Mouse (Mus musculus) liver, embryonic 11.5 days (tissue): Measurements from ENCODE around the gene Lhx4. TPM values are rescaled to one million over a fixed set of nuclear protein-coding genes. Genes with fewer than 3 reads are reported as not detected.

Experiments used
- ATAC-seq: fragments of 200-750 bp; cut with Nextera tagmentation; replicated peaks from 2 replicates; pipeline ENCODE4 v1.8.0; 2017; ENCODE audit warnings: moderate number of reproducible peaks, mild to moderate bottlenecking, moderate TSS enrichment, moderate library complexity; ENCODE audit not compliant: low FRiP score
- DNase-seq: peaks from one replicate; pipeline ENCODE4 v3.0.0-alpha.2; 2017; ENCODE audit warnings: low spot score
- H3K27ac ChIP-seq: fragments of 300-500 bp; sonication (generic); 2 replicates; pipeline ENCODE4 v1.5.1; 2014; ENCODE audit warnings: mild to moderate bottlenecking, low read depth, low read length, control low read depth
- H3K27me3 ChIP-seq: fragments of 300-500 bp; sonication (generic); replicated peaks from 2 replicates; pipeline ENCODE4 v1.6.1; 2014; ENCODE audit warnings: low read length, mixed read lengths; ENCODE audit not compliant: control insufficient read depth, insufficient read depth
- H3K36me3 ChIP-seq: fragments of 300-500 bp; sonication (generic); 2 replicates; pipeline ENCODE4 v1.6.1; 2014; ENCODE audit warnings: mild to moderate bottlenecking, low read length, moderate library complexity, mixed read lengths; ENCODE audit not compliant: control insufficient read depth, insufficient read depth
- H3K4me1 ChIP-seq: fragments of 300-500 bp; sonication (generic); replicated peaks from 2 replicates; pipeline ENCODE4 v1.6.1; 2014; ENCODE audit warnings: low read length, mixed read lengths; ENCODE audit not compliant: control insufficient read depth, insufficient read depth
- H3K4me2 ChIP-seq: fragments of 300-500 bp; sonication (generic); 2 replicates; pipeline ENCODE4 v1.6.1; 2014; ENCODE audit warnings: mild to moderate bottlenecking, control low read depth, moderate library complexity
- H3K4me3 ChIP-seq: fragments of 300-500 bp; sonication (generic); 2 replicates; pipeline ENCODE4 v1.5.1; 2014; ENCODE audit warnings: low read depth, low read length, control low read depth
- H3K9ac ChIP-seq: fragments of 300-500 bp; sonication (generic); 2 replicates; pipeline ENCODE4 v1.6.1; 2014; ENCODE audit warnings: low read depth, low read length, control low read depth
- H3K9me3 ChIP-seq: fragments of 300-500 bp; sonication (generic); 2 replicates; pipeline ENCODE4 v1.6.1; 2016; ENCODE audit warnings: low read length, inconsistent platforms, mixed read lengths; ENCODE audit not compliant: control insufficient read depth
- WGBS: fragments of 180-500 bp; shearing (Covaris S2); extraction: QIAGEN DNeasy Blood & Tissue Kit; methylation state at CpG from one replicate; pipeline ENCODE4 v1.1.7; 2014; 5-methylcytosine and 5-hydroxymethylcytosine counted together
- polyA plus RNA-seq: library from polyadenylated mRNA; unstranded; fragments of >200 nt; fragmentation: Nextera tagmentation; extraction: Ambion mirVana; gene quantifications from 2 replicates; pipeline ENCODE4 v1.2.1, GENCODE M21; 2014

Lhx4 gene
- polyA plus RNA-seq, 1 experiment from 2014 or later: not detected

GRCm38 (mm10) chr1:155750517-155751178 is 836 bp downstream of the Lhx4 start:
- no peak overlapping the region for H3K4me3 ChIP-seq
- WGBS: 31% methylated on average over 11 of the region's 11 CpGs
- H3K27me3 ChIP-seq: peaks cover 78% of the 10 kb centered on the region
- H3K4me1 ChIP-seq: no peaks in the 10 kb centered on the region
- no peaks in the 10 kb centered on the region for H3K36me3 ChIP-seq
- DNase-seq (no peak), ATAC-seq (no peak)
- H3K27ac ChIP-seq: no peak overlapping the region
- no peak overlapping the region for H3K9ac ChIP-seq
- H3K4me2 ChIP-seq: no peak overlapping the region
- H3K9me3 ChIP-seq: no peaks in the 10 kb centered on the region

- Histone ChIP-seq H3K27me3 (peaks cover 86% of the 10 kb centered on the region), H3K27ac (no peak overlapping the region), H3K36me3 (no peaks in the 10 kb centered on the region), H3K4me3 (no peak overlapping the region), H3K9me3 (no peaks in the 10 kb centered on the region), H3K9ac (no peak overlapping the region), H3K4me2 (no peak overlapping the region), H3K4me1 (peaks cover 1% of the 10 kb centered on the region; the same call in 1 of the 2 replicates)
- no peak for ATAC-seq
- no peak for DNase-seq
- WGBS: 64% methylated on average over 5 of the region's 5 CpGs
These were observed 3.6 kb downstream of the Lhx4 start for GRCm38 (mm10) chr1:155747911-155748310.

GRCm38 (mm10) chr1:155747011-155747410 is 4.5 kb downstream of the Lhx4 start:
- 19% methylated on average over 8 of the region's 8 CpGs for WGBS
- no peaks in the 10 kb centered on the region for H3K36me3 ChIP-seq
- H3K27me3 ChIP-seq: peaks cover 88% of the 10 kb centered on the region
- no peak for ATAC-seq
- H3K4me1 ChIP-seq: peaks cover 10% of the 10 kb centered on the region
- no peak overlapping the region for H3K27ac ChIP-seq
- H3K4me2 ChIP-seq: no peak overlapping the region
- DNase-seq: no peak
- H3K9ac ChIP-seq: no peak overlapping the region
- no peaks in the 10 kb centered on the region for H3K9me3 ChIP-seq
- no peak overlapping the region for H3K4me3 ChIP-seq

- Histone ChIP-seq H3K9ac (no peak overlapping the region), H3K4me2 (peak overlapping the region; percentile 97), H3K27me3 (peaks cover 92% of the 10 kb centered on the region), H3K4me1 (peaks cover 15% of the 10 kb centered on the region), H3K27ac (no peak overlapping the region), H3K4me3 (peak overlapping the region; percentile 61), H3K9me3 (no peaks in the 10 kb centered on the region), H3K36me3 (no peaks in the 10 kb centered on the region)
- ATAC-seq (peak; percentile 34; the same call in 1 of the 2 replicates), DNase-seq (peak; percentile 56)
- 2% methylated on average over 81 of the region's 81 CpGs for WGBS
These were observed 8.8 kb downstream of the Lhx4 start for GRCm38 (mm10) chr1:155742411-155743363.

- Histone ChIP-seq H3K4me3 (peak overlapping the region; percentile 61), H3K4me2 (peak overlapping the region; percentile 97), H3K27ac (no peak overlapping the region), H3K9ac (no peak overlapping the region), H3K36me3 (no peaks in the 10 kb centered on the region), H3K9me3 (no peaks in the 10 kb centered on the region), H3K27me3 (peaks cover 92% of the 10 kb centered on the region), H3K4me1 (peaks cover 15% of the 10 kb centered on the region)
- WGBS: under 1% methylated on average over 26 of the region's 26 CpGs
- peak; percentile 51 for ATAC-seq
- DNase-seq: peak; percentile 54
These were observed 9.5 kb downstream of the Lhx4 start for GRCm38 (mm10) chr1:155741988-155742387.

- H3K4me2 ChIP-seq: peak overlapping the region; percentile 97
- no peak overlapping the region for H3K9ac ChIP-seq
- peak overlapping the region; percentile 61 for H3K4me3 ChIP-seq
- ATAC-seq (no peak), DNase-seq (peak; percentile 49)
- 1% methylated on average over 34 of the region's 34 CpGs for WGBS
- H3K4me1 ChIP-seq: peaks cover 15% of the 10 kb centered on the region
- H3K27me3 ChIP-seq: peaks cover 92% of the 10 kb centered on the region
- H3K36me3 ChIP-seq: no peaks in the 10 kb centered on the region
- H3K9me3 ChIP-seq: no peaks in the 10 kb centered on the region
- no peak overlapping the region for H3K27ac ChIP-seq
These were observed 10.0 kb downstream of the Lhx4 start for GRCm38 (mm10) chr1:155741378-155741945.

GRCm38 (mm10) chr1:155740622-155741377 is 10.7 kb downstream of the Lhx4 start:
- WGBS: 2% methylated on average over 44 of the region's 44 CpGs
- peaks cover 15% of the 10 kb centered on the region for H3K4me1 ChIP-seq
- H3K9ac ChIP-seq: no peak overlapping the region
- peak overlapping the region; percentile 97 for H3K4me2 ChIP-seq
- ATAC-seq (no peak), DNase-seq (peak; percentile 55)
- peaks cover 92% of the 10 kb centered on the region for H3K27me3 ChIP-seq
- no peak overlapping the region; the same call in 1 of the 2 replicates for H3K4me3 ChIP-seq
- H3K36me3 ChIP-seq: no peaks in the 10 kb centered on the region
- H3K9me3 ChIP-seq: no peaks in the 10 kb centered on the region
- H3K27ac ChIP-seq: no peak overlapping the region

GRCm38 (mm10) chr1:155737809-155738383 is 13.6 kb downstream of the Lhx4 start:
- H3K36me3 ChIP-seq: no peaks in the 10 kb centered on the region
- peaks cover 13% of the 10 kb centered on the region for H3K4me1 ChIP-seq
- H3K9ac ChIP-seq: no peak overlapping the region
- no peak for ATAC-seq
- no peak overlapping the region for H3K27ac ChIP-seq
- H3K4me2 ChIP-seq: no peak overlapping the region
- H3K4me3 ChIP-seq: no peak overlapping the region
- WGBS: under 1% methylated on average over 25 of the region's 25 CpGs
- DNase-seq: no peak
- H3K27me3 ChIP-seq: peaks cover 98% of the 10 kb centered on the region
- no peaks in the 10 kb centered on the region for H3K9me3 ChIP-seq
